Mouse (Mus musculus): ENCODE results near the gene Ddx39b.
A peak's percentile ranks its signal among the peaks of the same experiment; 100 is the strongest.
"Not testable (repeated sequence)": the region's sequence is repeated elsewhere in the genome, so short reads cannot be mapped to it uniquely, and the experiment has no call there.

The Ddx39b gene

DNA sequence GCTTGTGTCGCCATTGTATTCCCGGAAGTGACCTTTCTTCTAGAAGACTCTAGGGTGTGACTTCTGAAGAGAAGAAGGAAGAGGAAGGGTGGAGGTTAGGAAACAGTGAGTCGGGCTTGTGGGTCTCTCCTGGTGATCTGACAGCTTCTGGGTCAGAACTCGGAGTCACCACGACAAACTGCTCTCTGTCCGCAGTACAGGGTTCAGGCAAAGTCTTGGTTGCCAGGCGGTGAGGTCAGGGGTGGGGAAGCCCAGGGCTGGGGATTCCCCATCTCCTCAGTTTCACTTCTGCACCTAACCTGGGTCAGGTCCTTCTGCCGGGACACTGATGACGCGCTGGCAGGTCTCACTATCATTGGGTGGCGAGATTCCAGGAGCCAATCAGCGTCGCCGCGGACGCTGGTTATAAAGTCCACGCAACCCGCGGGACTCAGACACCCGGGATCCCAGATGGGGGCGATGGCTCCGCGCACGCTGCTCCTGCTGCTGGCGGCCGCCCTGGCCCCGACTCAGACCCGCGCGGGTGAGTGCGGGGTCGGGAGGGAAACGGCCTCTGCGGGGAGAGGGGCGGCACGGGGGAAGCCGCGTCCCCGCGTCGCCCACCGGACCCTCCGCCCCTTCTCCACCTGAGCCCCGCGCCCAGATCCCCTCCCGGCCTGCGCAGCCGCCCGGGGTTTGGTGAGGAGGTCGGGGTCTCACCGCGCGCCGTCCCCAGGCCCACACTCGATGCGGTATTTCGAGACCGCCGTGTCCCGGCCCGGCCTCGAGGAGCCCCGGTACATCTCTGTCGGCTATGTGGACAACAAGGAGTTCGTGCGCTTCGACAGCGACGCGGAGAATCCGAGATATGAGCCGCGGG lies 21.3 kb downstream of the Ddx39b start, which contains the start of gene H2-D1:
Gene H2-D1 (plus strand): TSS at position 67 of the 859 bp plus-strand sequence.
- peak; percentile 97 for DNase-seq (ENCODE audit: low spot score)

DNA sequence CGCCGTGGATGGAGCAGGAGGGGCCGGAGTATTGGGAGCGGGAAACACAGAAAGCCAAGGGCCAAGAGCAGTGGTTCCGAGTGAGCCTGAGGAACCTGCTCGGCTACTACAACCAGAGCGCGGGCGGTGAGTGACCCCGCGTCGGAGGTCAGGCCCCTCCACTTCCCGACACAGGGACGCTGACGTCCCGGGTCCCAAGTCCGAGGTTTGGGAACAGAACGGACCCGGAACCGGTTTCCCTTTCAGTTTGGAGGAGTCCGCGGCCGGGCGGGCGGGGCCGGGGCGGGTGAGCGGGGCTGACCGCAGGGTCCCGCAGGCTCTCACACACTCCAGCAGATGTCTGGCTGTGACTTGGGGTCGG lies 22.0 kb downstream of the Ddx39b start:
- no peak for DNase-seq (ENCODE audit: low spot score)

DNA sequence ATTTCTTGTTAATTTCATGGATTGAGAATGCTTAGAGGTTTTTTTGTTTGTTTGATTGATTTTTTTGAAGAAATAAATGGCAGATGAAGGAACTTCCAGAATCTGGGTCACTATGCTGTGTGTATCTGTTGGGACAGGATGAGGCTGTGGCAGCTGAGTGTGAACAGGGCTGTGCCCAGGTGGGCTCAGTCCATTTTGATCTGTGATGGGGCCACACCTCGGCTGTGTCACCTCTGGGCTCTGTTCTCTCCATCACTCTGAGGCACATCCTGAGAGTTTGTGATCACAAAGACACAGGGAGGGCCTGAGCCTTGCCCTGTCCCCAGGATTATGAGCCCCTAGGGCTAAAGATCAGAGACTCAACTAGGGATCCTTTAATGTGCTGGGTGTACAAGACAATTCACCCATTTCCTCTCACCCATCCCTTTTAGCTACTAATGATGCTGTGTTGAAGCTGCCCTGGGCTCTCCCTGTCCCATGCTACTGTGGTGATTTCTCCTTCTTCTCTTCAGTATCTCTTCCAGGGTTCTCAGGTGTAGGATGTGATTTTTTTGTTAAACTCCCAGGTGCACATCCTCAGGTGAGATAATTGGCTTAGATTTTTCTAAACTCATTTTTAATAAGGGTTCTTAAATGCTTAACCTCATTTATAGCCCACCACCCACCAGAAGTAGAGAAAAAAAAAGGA lies 26.0 kb downstream of the Ddx39b start:
- DNase-seq (ENCODE audit: low spot score): no peak

DNA sequence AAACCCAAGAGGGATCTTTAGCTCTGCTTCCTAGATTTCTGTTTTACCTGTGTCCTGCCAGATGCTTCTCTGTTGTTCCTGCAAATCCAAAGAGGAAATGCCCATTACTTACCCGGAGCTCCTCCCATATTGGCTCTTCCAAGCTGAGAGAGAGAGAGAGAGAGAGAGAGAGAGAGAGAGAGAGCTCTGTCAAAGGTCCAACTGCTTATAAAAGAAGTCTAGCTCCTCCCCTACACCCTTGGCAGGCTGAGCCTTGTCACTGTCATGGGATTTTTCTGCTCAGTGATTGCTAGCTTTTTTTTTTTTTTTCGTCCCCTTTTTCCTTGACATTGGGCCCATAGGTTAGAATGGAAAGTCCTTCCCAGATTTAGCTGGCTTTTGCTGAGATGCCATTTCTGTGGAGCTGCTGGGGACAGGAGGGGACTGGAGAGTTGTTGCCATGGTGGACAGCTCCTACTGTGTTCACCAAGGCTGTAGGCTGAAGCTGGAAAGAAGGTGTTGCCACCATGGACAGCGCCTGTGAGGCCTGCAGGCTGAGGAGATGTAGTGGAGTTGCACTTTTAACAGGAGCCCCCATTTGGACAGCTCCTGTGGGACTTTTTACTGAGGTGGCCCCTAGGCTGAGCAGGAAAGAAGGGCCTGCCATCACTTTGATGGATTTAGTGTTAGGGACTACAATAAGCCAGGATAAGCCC lies 28.3 kb downstream of the Ddx39b start:
- DNase-seq (ENCODE audit: low spot score): no peak

DNA sequence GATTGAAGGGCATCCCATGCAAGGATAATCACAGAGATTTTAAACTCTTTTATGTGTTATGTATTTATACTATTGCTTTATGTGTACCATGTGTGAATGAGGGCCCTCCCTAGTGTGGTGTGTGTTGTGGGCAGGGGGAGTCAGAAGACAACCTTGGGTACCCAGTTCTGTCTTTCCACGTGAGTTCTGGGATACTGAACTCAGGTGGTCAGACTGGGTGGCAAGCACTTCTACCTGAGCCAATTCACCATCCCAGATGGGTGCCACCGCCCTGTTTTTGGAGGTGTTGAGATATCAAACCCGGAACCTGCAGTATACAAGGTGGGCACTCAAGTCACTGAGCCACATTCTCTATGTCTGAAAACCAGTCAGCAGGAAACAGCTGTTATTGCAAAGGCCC lies 30.7 kb downstream of the Ddx39b start:
- no peak for DNase-seq (ENCODE audit: low spot score)

DNA sequence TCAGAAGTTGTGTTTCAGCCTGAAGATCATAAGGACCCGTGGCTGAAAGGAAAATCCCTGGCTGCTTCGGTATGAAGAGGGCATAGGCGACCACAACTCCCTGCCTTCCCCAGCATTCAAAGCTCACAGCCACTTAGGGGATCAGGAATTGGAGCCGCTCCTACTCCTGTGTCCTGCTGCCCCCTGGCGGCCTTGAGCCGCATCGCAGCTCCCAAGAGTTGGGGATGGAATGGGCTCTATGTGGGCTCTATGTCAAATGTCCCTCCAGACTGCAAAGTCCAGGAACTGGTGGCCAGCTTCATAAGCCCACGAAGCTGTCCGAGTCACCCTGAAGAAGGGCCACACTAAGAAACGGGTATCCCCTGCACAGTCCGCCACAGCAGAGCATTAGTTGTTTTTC lies 33.2 kb downstream of the Ddx39b start:
- DNase-seq (ENCODE audit: low spot score): peak; percentile 76

DNA sequence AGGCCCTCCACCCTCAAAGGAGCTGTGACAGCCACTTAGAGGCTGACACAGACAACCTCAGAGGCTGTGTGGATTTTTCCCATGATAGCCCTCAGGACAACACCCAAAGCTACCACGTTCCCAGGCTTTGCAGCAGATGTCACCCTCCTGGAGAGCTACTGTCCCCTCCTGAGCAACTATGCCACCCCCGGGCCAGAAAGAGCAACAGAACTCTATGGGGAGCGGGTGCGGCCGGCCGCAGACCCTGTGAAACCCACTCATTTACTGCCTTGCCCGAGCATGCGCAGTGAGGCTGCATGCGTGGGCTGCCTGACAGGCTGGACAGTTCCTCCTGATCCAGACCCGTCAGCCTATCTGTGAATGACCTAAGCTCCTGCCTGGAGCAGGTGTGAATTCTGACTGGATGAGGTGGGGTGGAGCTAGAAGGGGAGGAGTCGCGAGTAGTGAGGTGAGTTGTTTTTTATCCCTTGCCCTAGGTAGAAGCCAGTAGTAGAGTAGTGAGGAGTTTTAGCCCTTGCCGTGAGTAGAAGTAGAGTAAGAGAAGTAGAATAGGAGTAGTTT lies 34.8 kb downstream of the Ddx39b start:
- DNase-seq (ENCODE audit: low spot score): no peak

DNA sequence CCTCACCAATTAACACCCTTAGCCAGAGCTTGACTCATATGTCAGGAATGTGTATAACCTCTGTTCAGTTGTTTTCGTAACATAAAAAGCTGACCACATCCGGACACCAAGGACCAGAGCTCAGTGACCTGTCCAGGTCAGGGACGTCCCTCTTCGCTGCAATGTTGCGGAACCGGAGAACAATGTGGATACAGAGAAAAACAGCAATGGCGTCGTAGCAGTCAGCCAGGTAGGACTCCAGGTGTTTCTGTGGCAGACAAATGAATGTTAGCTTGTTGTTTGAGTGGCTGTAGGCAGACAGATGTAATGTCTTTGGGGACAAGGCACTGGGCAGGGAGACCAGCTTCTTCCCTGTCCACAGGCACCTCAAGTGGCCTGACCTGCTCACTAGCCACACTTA lies 36.5 kb downstream of the Ddx39b start:
- no peak for DNase-seq (ENCODE audit: low spot score)

DNA sequence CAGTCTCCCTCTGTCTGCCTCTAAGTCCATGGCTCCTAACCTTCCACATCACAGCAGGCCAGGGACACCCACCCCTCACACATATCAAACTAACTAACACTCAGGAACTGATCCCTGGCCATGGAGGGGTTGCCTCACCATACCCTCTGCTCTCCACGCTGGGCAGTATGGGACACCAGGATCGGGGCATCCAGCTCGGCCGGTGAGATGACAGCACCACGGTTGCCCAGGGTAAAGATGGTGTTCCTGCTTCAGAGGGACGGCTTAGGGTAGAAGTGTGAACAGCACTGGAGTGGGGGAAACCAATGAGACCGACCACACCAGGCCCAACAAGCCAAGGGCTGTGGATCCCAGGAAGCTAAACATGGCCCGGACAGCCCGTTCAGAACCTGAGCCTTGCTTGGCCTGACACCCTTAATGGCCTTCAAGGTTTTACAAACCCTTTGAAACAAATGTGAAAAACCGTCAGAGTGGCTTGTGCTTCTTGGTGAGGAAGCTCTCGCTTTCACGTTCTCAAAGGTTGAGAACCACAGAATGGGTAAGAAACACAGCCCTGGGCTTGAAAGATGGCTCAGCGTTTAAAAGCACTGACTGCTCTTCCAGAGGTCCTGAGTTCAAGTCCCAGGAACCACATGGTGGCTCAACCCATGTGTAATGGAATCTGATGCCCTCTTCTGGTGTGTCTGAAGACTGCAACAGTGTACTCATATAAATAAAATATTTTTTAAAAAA lies 37.6 kb downstream of the Ddx39b start:
- no peak for DNase-seq (ENCODE audit: low spot score)

DNA sequence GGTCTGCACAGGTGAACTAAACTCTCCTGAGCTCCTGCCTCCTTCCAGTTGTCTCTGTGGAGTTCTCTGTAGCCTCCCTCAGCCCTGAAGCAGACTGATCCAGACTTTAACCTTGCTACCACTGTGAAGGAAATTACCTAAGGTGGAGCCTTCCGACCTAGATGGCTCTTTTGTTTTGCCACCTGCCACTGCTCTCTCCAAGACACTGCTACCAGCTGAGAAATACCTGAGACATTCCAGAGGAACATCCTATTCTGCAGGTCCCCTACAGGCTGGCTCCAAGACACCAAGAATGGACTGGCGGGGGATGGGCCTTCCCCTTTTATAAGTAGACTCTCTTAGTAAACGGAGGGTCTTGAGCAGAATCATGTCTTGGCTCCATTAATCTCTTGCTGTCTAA lies 38.7 kb downstream of the Ddx39b start:
- DNase-seq (ENCODE audit: low spot score): no peak

DNA sequence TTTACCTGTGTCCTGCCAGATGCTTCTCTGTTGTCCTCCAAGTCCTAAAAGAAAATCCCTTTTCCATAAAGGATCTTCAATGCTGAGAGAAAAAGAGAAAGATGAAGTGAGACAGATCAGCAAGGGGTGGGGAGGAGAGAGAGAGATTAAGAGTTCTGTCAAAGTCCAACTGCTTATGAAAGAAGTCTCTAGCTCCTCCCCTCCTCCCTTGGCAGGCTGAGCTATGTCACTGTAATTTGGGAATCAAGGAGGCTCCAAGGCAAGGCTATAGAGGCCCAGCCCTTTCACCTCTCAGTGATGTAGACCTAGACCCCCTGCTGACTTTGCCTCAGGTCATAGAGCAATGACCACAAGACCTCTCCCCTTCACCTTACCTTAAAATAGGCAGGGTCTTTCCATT lies 43.9 kb downstream of the Ddx39b start:
- no peak for DNase-seq (ENCODE audit: low spot score)

DNA sequence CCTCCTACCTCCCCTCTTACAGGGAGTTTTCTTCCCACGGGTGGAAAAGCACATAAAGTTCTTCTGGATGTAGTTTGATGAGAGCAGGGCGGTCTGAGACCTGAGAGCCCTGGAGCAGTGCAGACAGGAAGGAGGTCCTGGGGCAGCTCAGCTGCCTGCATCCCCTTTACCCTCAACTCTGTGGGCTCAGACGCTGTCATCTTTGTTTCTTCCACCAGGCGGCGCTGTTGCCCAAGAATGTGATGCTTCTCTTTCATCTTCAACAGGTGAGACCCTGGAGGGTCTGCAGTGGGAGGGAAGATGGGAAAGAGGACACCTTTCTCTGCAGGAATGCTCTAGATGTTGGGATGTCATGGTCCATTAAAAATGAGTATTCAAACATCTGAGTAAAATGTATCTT lies 54.2 kb downstream of the Ddx39b start:
- DNase-seq (ENCODE audit: low spot score): peak; percentile 15

DNA sequence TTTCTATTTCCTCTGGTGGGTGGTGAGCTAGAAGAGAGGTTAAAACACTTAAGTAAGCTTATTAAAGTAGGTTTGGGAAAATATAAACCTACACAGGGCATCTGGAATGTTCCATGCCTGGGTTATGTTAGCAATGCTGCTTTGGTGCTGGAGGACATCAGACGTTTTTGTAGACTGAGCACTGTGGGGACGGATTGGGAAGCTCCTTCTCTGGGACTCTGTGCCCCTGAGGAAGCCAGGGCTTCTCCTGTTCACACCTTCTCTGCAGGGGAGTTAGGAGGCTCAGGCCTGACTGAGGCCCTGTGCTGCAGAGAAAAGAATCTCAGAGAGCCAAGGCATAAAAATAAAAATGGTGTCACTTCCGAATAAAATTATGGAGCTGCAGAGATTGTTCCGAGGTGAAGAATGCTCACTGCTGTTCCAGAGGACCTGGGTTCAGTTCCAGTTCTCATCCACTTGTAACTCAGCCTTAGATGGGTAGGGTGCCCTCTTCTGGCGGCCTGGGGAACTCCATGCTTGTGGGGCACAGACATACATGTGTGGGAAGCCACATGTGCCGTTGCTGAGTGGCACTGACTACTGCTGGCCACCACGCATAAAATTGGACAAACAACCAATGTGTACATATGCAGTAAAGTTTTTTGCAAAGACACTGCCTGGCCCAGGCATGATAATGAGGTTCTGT lies 58.9 kb downstream of the Ddx39b start:
- not testable (repeated sequence) for DNase-seq (ENCODE audit: low spot score)

DNA sequence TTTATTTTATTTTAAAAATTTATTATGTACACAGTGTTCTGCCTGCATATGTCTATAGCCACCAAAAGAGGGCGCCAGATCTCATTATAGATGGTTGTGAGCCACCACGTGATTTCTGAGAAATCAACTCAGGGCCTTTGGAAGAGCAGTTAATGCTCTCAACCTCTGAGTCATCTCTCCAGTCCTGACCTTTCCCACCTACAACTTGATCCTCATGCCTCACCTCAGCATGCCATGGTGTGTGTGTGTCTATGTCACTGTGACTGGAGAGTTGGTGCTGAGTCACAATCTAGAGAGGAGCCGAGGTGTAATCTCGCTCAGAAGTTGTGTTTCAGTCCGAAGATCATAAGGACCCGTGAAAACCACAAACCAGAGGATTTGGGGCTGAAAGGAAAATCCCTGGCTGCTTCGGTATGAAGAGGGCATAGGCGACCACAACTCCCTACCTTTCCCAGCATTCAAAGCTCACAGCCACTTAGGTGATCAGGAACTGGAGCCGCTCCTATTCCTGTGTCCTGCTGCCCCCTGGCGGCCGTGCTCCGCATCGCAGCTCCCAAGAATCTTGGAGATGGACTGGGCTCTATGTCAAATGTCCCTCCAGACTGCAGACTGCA lies 60.2 kb downstream of the Ddx39b start:
- DNase-seq (ENCODE audit: low spot score): peak; percentile 80

DNA sequence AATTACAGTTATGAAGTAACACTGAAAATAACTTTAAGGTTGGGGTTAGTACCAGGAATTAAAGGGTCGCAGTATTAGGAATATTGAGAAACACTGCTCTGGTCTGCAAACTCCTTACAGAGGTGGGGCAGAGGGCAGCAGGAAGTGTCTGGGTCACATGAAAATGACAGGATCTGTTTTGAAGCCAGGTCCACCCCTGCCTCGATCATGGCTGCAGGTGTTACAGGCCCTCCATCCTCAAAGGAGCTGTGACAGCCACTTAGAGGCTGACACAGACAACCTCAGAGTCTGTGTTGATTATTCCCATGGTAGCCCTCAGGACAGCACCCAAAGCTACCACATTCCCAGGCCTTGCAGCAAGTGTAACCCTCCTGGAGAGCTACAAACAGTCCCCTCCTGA lies 61.7 kb downstream of the Ddx39b start:
- DNase-seq (ENCODE audit: low spot score): no peak
